Mouse (Mus musculus): ENCODE results near the gene Slc23a3. TPM values are rescaled to one million over a fixed set of nuclear protein-coding genes. Genes with fewer than 3 reads are reported as not detected.

Gene Slc23a3
- polyA plus RNA-seq (2012), result 0.13 TPM in 2 replicates

DNA sequence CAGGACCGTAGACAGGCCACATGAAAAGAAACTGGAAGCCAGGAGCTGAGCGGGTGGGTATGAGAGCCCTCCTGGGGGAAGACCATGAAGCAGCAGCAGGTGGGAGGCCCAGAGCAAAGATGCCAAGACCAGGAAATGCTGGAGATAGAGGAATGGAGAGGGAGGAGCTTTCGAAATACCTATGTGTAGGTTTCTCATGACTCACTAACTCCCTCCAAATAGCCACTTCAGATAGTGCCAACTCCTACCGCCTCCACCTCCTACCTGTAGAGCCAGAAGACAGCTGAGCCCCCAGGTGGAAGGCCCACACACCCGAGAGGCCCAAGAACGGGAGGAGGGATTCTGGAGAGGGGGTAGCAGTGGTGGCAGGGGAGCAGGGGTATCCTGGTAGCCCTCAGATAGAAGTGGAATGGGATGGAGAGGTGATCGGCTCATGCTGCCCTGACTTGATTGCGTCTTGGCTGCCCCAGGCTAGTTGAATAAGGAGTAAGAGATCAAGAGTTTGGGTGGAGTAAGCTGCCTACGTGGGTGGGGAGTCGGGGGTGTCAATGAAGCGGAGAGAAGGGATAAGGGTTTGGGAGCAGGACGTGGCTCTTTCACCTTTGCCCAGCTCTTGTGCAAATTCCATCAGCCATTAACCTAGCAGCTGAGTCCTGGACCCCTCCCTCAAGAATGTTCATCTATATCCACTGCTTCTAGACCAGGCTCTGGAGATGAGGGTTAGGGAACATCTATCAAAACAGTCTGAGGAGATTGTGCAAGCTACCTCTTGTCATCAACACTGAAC lies at the start of gene Slc23a3:
Gene Slc23a3 (minus strand): TSS at position 470 of the 787 bp plus-strand sequence.
- TF ChIP-seq GATA1 (IDR thresholded peaks at IDR 0.05; ENCODE audit: low read length), result no peak

DNA sequence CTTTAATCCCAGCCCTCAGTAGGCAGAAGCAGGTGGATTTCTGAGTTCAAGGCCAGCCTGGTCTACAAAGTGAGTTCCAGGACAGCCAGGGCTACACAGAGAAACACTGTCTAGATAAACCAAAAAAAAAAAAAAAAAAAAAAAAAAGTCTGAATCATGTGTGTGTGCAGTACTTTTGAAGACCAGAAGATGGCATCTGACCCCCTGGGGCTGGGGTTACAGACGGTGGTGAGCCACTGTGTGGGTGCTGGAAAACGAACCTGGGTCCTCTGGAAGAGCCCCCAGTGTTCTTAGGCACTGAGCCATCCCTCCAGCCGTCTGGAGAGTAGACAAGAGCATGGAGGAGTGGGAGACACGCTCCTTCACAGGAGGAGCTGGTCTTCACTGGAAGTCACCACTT lies 48.5 kb upstream of the Slc23a3 start:
- no peak for TF ChIP-seq GATA1 (IDR thresholded peaks at IDR 0.05; ENCODE audit: low read length)

DNA sequence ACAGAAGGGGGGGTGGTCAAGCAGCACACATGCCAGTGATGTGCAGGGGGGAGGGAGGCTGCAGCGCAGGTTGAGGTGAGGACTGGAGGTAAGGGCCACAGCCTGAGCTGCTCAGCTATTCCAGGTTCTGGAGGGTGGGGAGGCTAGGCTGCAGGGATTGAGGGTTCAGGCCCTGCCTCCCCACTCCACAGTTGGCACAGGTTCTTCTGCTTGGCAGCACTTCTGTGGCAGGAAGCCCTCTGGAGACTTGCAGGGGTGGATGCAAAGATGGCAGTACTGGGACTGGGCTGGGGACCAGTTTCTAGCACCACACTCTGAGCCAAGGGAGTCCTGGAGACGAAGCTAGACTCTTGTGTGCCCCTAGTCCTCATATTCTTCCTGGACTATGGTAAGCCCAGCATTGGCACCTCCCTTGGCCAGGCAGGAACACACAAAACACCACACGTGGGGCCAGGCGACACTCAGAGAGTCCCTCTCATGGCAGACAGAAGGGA lies 47.7 kb upstream of the Slc23a3 start:
- no peak for TF ChIP-seq GATA1 (IDR thresholded peaks at IDR 0.05; ENCODE audit: low read length)

- no peak for TF ChIP-seq GATA1 (IDR thresholded peaks at IDR 0.05; ENCODE audit: low read length)
Measured at GRCm38 (mm10) chr1:75180741-75181140, 47.1 kb upstream of the Slc23a3 start.

- no peak for TF ChIP-seq GATA1 (IDR thresholded peaks at IDR 0.05; ENCODE audit: low read length)
Measured at GRCm38 (mm10) chr1:75180105-75180590, 46.5 kb upstream of the Slc23a3 start, which contains the start of gene Abcb6. TSS of gene Abcb6 (minus strand) at chr1:75180392.

DNA sequence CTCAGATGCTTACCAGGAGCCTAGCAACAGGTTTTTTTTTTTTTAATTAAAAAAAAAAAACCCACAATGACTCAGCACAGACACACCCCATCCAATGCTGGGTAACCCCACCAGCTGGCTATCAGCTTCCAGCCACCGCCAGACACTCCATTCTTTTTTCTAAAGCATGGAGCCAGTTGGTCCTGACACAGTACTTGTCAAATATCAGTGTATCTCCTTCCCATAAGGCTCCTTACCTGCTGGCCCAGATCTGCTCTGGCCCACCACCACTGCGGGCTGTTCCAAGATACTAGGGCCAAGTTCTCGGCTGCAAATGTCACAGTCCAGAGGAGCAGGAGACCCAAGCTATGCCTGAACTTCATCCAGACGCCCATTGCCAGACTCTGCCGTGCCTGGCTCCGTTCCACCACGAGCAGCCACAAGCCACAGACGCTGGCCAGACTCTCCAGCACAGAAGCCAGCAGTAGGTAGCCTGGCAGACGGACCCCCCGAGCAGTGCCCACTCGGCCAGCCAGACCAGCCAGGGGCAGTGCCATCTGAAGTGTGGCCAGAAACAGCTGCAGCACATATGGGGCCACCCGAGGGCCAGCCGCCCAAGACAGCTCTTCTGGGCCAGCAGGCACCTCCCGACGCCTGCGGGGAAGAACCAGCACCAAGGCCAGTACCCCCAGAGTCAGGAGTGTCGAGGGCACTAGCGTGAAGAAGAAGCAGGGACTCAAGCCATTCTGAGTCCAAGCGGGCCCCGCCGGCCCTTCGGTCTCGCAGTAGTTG lies 45.8 kb upstream of the Slc23a3 start:
- TF ChIP-seq GATA1 (IDR thresholded peaks at IDR 0.05; ENCODE audit: low read length), result peak; percentile 33

DNA sequence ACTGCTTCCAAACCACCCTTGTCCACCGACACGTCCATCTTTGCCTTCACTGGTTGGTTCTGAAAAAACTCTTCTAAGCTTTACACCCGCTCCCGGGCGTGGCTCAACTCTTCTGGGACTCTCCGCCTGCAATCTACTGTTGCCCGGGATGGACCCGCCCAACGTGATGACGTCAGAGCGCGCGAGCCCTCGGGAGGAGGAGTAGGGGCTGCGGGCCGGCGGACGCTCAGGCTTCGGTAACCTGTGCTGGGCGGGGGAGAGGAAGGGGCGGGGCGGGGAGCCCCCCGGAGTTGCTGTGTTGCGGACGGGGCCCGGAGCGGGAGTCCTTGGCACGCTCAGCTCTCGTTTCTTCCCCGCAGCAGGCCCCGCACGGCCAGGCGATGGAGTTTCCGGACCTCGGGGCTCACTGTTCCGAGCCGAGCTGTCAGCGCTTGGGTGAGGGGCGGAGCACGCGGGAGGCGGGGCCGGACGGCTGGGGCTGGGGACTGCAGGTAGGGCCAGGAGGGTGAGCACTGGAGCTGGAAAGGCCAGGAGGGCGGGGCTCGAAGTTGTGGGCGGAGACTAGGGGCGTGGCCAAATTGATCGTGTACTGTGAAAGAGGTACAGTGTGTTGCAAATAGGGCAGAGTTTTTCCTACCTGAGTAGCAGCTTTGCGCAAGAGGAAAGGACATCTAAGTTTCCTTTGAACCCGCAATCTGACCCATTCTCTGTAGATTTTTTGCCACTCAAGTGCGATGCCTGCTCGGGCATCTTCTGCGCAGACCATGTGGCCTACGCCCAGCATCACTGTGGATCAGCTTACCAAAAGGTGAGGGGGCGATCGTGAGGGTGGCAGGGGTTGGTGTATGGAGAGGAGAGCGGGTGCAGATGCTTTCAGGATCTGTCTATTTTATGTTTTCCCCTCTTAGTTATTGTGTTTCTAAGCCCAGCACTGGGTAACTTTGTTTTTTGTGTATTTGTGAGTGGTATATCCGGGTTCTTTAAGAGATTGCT lies 35.1 kb upstream of the Slc23a3 start, which contains the start of gene Zfand2b:
Gene Zfand2b (plus strand): TSS at position 175 of the 993 bp plus-strand sequence.
- TF ChIP-seq GATA1 (IDR thresholded peaks at IDR 0.05; ENCODE audit: low read length), result no peak

- TF ChIP-seq GATA1 (IDR thresholded peaks at IDR 0.05; ENCODE audit: low read length), result no peak
Measured at GRCm38 (mm10) chr1:75168093-75168471, 34.4 kb upstream of the Slc23a3 start.

- no peak for TF ChIP-seq GATA1 (IDR thresholded peaks at IDR 0.05; ENCODE audit: low read length)
Measured at GRCm38 (mm10) chr1:75160256-75160617, 26.5 kb upstream of the Slc23a3 start.

- TF ChIP-seq GATA1 (IDR thresholded peaks at IDR 0.05; ENCODE audit: low read length), result peak; percentile 82
Measured at GRCm38 (mm10) chr1:75159540-75160255, 26.0 kb upstream of the Slc23a3 start.

GRCm38 (mm10) chr1:75158990-75159389 lies 25.3 kb upstream of the Slc23a3 start:
- no peak for TF ChIP-seq GATA1 (IDR thresholded peaks at IDR 0.05; ENCODE audit: low read length)

DNA sequence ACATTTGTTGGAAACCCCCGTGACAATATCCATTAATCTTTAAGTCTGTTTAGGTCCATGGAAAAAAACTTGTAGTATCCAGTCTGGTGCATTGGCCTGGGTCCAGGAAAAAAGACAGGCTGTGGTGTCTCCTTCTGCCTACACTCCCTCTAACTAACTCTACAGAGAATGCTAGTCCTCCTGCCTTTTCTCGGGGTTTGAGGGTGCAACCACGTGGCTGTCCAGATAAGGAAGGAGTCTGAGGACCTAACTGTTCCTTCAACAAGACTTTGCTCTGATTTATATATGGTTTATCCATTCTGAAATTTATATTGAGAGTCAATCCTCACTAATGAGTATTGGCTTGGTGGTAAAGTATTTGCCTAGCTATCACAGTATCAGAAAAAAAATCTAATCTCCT lies 22.1 kb upstream of the Slc23a3 start:
- no peak for TF ChIP-seq GATA1 (IDR thresholded peaks at IDR 0.05; ENCODE audit: low read length)

DNA sequence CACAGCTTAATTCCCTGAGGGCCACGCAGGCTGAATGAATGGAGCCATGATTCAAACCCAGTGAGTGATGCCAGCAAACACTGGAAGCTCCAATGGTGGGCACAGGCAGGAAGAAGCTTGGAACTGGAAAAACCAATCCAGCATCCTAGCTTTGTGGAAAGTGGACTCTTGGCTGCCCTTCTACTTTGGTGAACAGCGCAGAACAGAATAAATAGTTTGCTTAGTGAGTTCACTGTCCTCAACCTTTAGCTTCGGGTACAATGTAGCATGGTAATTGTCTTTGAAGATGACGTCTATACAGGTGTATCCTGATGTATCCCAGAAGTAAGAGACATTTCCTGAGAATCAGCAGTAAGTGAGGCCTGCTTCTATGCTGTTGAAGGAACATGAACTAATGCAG lies 15.0 kb upstream of the Slc23a3 start:
- no peak for TF ChIP-seq GATA1 (IDR thresholded peaks at IDR 0.05; ENCODE audit: low read length)

GRCm38 (mm10) chr1:75147411-75148135 lies 13.9 kb upstream of the Slc23a3 start:
- TF ChIP-seq GATA1 (IDR thresholded peaks at IDR 0.05; ENCODE audit: low read length), result no peak

Data from G1E-ER4 (cell line).